ENCODE assay signal across 8 mouse cellular contexts in the genomic region with DNA sequence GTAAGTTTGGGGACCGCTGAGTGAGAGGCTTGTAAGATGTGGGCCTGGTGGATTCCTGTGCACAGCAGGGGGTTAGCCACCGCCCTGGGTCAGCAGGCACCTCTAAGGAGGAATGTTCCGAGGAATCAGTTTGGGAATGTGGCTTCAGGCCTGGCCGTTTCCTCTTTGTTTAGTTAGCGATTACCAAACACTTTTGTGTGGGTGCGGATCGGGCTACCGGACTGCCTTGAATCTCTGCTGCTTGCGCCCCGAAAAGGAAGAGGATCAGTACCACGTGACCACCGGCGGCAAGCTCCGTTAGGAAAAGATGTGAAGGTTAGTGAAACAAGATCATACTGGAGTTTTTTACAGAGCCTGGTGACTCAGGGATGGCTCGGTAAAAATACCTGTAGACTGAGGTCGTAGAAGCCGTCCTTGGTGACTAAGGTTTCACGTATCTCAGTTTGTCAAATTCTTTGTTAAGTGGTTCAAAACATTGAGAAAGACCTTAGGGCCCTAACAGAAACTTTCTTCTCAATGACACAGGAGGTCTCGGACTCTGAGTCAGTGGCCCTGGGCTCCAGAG.
DNase-seq lines count a peak whose midpoint lies in the region; ATAC-seq lines count a peak whose summit lies in the region.

No protein-coding gene starts in this region.

- DNase-seq in R1 (ENCODE audit: low read depth, low spot score) = peak; percentile 100
- no peak for DNase-seq in hindbrain, embryonic 14.5 days (ENCODE audit: low spot score)
- no peak for DNase-seq in liver, embryonic 13.5 days
- DNase-seq in right cerebral cortex, postnatal 25 days = no peak
- no peak for DNase-seq in left cerebral cortex, adult 18-20 months (ENCODE audit: low spot score in 2 of 2)
- DNase-seq in spleen, postnatal 14 days (ENCODE audit: low spot score in 2 of 2) = no peak

- peak overlapping the region; percentile 41 for H3K4me2 ChIP-seq in embryonic facial prominence, embryonic 12.5 days (replicated peaks)
- H3K4me2 ChIP-seq in hindbrain, embryonic 14.5 days (replicated peaks) = peak overlapping the region; percentile 39
- H3K4me2 ChIP-seq in liver, embryonic 13.5 days = peak overlapping the region; percentile 9
- H3K4me2 ChIP-seq in neural tube, embryonic 13.5 days = peak overlapping the region; percentile 51

- peak overlapping the region; percentile 3; the same call in 1 of the 2 replicates for H3K4me3 ChIP-seq in embryonic facial prominence, embryonic 12.5 days
- 0 out of 2 replicates have a peak overlapping the region, but pooled peaks have one; percentile 8 for H3K4me3 ChIP-seq in hindbrain, embryonic 14.5 days (replicated peaks; ENCODE audit: low read length)
- H3K4me3 ChIP-seq in liver, embryonic 13.5 days (replicated peaks) = no peak overlapping the region
- peak overlapping the region; percentile 24 for H3K4me3 ChIP-seq in neural tube, embryonic 13.5 days

- no peak overlapping the region for H3K9ac ChIP-seq in embryonic facial prominence, embryonic 12.5 days
- 0 out of 2 replicates have a peak overlapping the region, but pooled peaks have one; percentile 18 for H3K9ac ChIP-seq in hindbrain, embryonic 14.5 days
- no peak overlapping the region for H3K9ac ChIP-seq in liver, embryonic 13.5 days
- H3K9ac ChIP-seq in neural tube, embryonic 13.5 days = peak overlapping the region; percentile 50; the same call in 1 of the 2 replicates

- no peak for ATAC-seq in embryonic facial prominence, embryonic 12.5 days (ENCODE audit: insufficient number of reproducible peaks, insufficient read depth, low FRiP score, low TSS enrichment)
- no peak for ATAC-seq in hindbrain, embryonic 14.5 days (ENCODE audit: low FRiP score)
- ATAC-seq in liver, embryonic 13.5 days (ENCODE audit: low read depth) = no peak
- ATAC-seq in neural tube, embryonic 13.5 days (ENCODE audit: low read depth) = no peak

- H3K27me3 ChIP-seq in embryonic facial prominence, embryonic 12.5 days = no peaks in the 10 kb centered on the region
- no peaks in the 10 kb centered on the region for H3K27me3 ChIP-seq in hindbrain, embryonic 14.5 days (ENCODE audit: control insufficient read depth, insufficient read depth, low read length)
- no peaks in the 10 kb centered on the region for H3K27me3 ChIP-seq in liver, embryonic 13.5 days
- H3K27me3 ChIP-seq in neural tube, embryonic 13.5 days = peaks cover 18% of the 10 kb centered on the region

- WGBS in embryonic facial prominence, embryonic 12.5 days = 6% methylated on average over 19 of the region's 19 CpGs
- 9% methylated on average over 19 of the region's 19 CpGs for WGBS in hindbrain, embryonic 14.5 days
- WGBS in liver, embryonic 13.5 days (ENCODE audit: insufficient replicate concordance) = 32% methylated on average over 19 of the region's 19 CpGs
- WGBS in neural tube, embryonic 13.5 days = 11% methylated on average over 19 of the region's 19 CpGs

- no peak overlapping the region for H3K27ac ChIP-seq in embryonic facial prominence, embryonic 12.5 days
- no peak overlapping the region for H3K27ac ChIP-seq in hindbrain, embryonic 14.5 days
- peak overlapping the region; percentile 20 for H3K27ac ChIP-seq in liver, embryonic 13.5 days
- H3K27ac ChIP-seq in neural tube, embryonic 13.5 days (replicated peaks) = no peak overlapping the region

- no peaks in the 10 kb centered on the region for H3K36me3 ChIP-seq in embryonic facial prominence, embryonic 12.5 days
- no peaks in the 10 kb centered on the region for H3K36me3 ChIP-seq in hindbrain, embryonic 14.5 days (replicated peaks; ENCODE audit: control insufficient read depth, insufficient read depth)
- no peaks in the 10 kb centered on the region for H3K36me3 ChIP-seq in liver, embryonic 13.5 days
- no peaks in the 10 kb centered on the region for H3K36me3 ChIP-seq in neural tube, embryonic 13.5 days

- no peaks in the 10 kb centered on the region for H3K9me3 ChIP-seq in embryonic facial prominence, embryonic 12.5 days
- no peaks in the 10 kb centered on the region for H3K9me3 ChIP-seq in hindbrain, embryonic 14.5 days (ENCODE audit: control insufficient read depth, low read length)
- no peaks in the 10 kb centered on the region for H3K9me3 ChIP-seq in liver, embryonic 13.5 days (replicated peaks)
- H3K9me3 ChIP-seq in neural tube, embryonic 13.5 days = no peaks in the 10 kb centered on the region

- peaks cover 11% of the 10 kb centered on the region; the same call in 1 of the 2 replicates for H3K4me1 ChIP-seq in embryonic facial prominence, embryonic 12.5 days
- H3K4me1 ChIP-seq in hindbrain, embryonic 14.5 days (replicated peaks; ENCODE audit: control insufficient read depth, insufficient read depth, low read length) = no peaks in the 10 kb centered on the region
- H3K4me1 ChIP-seq in liver, embryonic 13.5 days (replicated peaks) = peaks cover 34% of the 10 kb centered on the region
- H3K4me1 ChIP-seq in neural tube, embryonic 13.5 days (replicated peaks) = peaks cover 8% of the 10 kb centered on the region

Comparison
In these comparisons a context has a peak if more than half of its experiments do, and no peak if none do; other contexts are left out.
1. H3K9ac ChIP-seq: peak in hindbrain, embryonic 14.5 days (single experiment) and neural tube, embryonic 13.5 days (single experiment); none in embryonic facial prominence, embryonic 12.5 days (single experiment) and liver, embryonic 13.5 days (single experiment).
2. Peak in every context shown above with its lines, with median percentiles within 50 percentile points of each other: H3K4me2 ChIP-seq.